Mouse (Mus musculus): ENCODE data around the gene Sptan1. TPM values are rescaled to one million over a fixed set of nuclear protein-coding genes. Genes with fewer than 3 reads are reported as not detected.

Gene Sptan1
- polyA plus RNA-seq, 1 experiment from 2014 or later = 85.8 TPM

DNA sequence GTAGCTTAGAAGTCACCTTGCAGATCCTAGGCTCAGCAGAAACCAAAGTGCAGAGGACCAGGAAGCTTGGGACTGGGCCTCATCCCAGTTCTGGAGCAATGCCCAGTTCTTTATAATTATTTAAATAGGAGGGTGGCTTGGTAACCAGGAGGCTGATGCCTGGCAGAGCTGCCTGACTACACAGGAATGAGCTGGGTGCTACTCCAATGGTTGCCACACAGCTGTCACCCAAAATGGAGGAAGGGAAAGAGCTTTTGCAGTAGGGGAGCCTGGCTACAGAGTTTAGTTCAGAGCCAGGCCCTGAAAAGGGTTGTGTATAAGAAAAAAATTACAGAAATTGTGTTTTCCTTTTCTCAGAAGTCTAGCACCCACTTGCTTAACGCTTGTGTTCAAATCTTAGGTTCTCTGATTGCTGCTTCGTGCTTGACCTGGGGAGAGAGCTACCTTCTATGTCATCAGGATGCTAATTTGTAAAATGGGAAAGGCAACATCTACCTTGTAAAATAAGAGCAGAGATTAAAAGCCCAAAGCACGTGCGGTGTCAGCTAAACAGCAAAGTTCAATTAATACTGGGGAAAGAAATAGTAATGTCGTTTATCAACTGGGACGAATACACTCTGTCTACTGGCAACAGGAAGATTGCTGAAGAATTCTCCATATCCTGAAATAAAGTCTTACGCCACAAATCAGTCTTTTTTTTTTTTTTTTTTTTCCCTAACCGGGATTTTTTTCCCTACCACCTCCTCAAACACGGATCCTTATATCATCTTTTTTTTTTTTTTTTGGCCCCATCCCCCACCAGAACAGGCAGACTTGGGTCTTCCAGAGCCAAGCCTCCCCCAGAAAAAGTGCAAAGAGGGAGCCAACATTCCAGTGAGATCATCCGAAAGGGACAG, 758 bp upstream of the Sptan1 start:
- Histone ChIP-seq H3K36me3 (peaks cover 8% of the 10 kb centered on the region; the same call in 1 of the 2 replicates), H3K27ac (replicated peaks) (peak overlapping the region; percentile 92), H3K4me2 (replicated peaks) (peak overlapping the region; percentile 65), H3K4me1 (peaks cover 43% of the 10 kb centered on the region), H3K9me3 (replicated peaks) (no peaks in the 10 kb centered on the region), H3K4me3 (replicated peaks) (peak overlapping the region; percentile 80), H3K9ac (peak overlapping the region; percentile 50), H3K27me3 (no peaks in the 10 kb centered on the region)
- 14% methylated on average over 10 of the region's 10 CpGs for WGBS
- no peak for ATAC-seq (ENCODE audit: insufficient number of reproducible peaks, low FRiP score, low TSS enrichment, low read depth)

DNA sequence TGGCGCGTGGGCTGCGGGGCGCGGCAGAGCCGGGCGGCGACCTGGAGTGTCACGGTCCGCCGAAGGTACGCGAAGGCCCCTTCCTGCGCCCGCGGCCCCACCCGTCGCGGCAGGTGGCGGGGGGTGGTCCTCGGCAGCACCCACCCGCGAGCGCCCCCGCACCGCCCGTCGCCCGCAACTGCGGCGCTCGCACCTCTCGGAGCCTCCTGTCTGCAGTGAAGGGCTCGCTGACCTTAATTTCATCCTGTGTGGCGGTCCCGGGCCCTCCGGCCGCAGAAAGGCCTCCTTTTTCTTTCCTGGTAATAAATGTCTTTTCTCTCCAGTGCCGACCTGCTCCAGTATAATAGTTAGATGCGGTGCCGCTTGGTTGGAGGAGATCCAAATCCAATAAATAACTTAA, 546 bp downstream of the Sptan1 start:
- no peaks in the 10 kb centered on the region for H3K9me3 ChIP-seq (replicated peaks)
- under 1% methylated on average over 41 of the region's 41 CpGs for WGBS
- no peaks in the 10 kb centered on the region for H3K27me3 ChIP-seq
- H3K4me2 ChIP-seq (replicated peaks) = peak overlapping the region; percentile 65
- H3K27ac ChIP-seq (replicated peaks) = peak overlapping the region; percentile 92
- H3K4me3 ChIP-seq (replicated peaks) = peak overlapping the region; percentile 80
- ATAC-seq (ENCODE audit: insufficient number of reproducible peaks, low FRiP score, low TSS enrichment, low read depth) = peak; percentile 29
- H3K4me1 ChIP-seq = peaks cover 43% of the 10 kb centered on the region
- H3K36me3 ChIP-seq = no peaks in the 10 kb centered on the region
- peak overlapping the region; percentile 79 for H3K9ac ChIP-seq

DNA sequence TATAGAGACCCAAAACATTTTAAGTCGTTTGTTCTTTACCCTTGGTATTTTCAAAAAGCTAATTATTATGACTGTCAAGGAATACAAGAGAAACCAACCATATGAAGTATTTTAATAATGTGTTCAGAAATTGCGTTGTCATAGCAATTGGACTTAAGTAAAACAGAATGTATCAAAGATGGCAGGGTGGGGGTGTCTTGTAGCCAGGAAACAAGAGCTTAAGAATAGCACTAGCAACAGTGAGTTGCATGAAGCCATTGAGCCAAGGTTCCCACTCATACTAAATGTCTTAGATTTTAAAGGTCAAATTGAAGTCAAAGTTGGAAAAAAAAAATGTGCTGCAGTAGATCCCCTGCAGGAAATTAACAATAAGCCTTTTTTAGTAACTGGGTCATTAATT, 1.5 kb downstream of the Sptan1 start:
- Histone ChIP-seq H3K9me3 (replicated peaks) (no peaks in the 10 kb centered on the region), H3K9ac (no peak overlapping the region), H3K27ac (replicated peaks) (no peak overlapping the region), H3K4me2 (replicated peaks) (peak overlapping the region; percentile 65), H3K4me1 (peaks cover 43% of the 10 kb centered on the region), H3K4me3 (replicated peaks) (peak overlapping the region; percentile 80), H3K27me3 (no peaks in the 10 kb centered on the region), H3K36me3 (no peaks in the 10 kb centered on the region)
- 48% methylated on average over 2 of the region's 2 CpGs for WGBS
- no peak for ATAC-seq (ENCODE audit: insufficient number of reproducible peaks, low FRiP score, low TSS enrichment, low read depth)

DNA sequence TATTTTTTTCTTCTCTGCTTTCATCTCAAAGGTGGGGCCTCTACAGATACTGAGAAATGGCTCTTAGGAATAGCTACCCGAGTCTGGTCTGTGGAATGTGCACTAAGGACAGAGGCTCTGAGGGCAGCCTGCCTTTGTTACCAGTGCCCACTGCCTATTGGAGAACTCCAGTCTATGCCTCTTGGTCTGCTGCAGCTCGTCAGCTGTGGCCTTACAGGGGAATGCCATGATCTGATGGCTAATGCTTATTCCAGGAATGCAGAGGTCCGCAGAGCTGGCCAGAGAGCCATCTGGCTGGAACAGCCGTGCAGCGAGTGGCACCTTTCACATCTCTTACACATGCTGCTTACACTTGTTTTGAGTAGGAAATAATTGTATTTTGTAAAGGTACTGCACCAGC, 2.4 kb downstream of the Sptan1 start:
- 56% methylated on average over 5 of the region's 5 CpGs for WGBS
- no peak overlapping the region for H3K9ac ChIP-seq
- H3K4me3 ChIP-seq (replicated peaks) = peak overlapping the region; percentile 80; the same call in 1 of the 2 replicates
- H3K4me2 ChIP-seq (replicated peaks) = peak overlapping the region; percentile 65
- no peaks in the 10 kb centered on the region for H3K36me3 ChIP-seq
- no peak for ATAC-seq (ENCODE audit: insufficient number of reproducible peaks, low FRiP score, low TSS enrichment, low read depth)
- H3K27me3 ChIP-seq = no peaks in the 10 kb centered on the region
- H3K4me1 ChIP-seq = peaks cover 48% of the 10 kb centered on the region
- H3K9me3 ChIP-seq (replicated peaks) = no peaks in the 10 kb centered on the region
- H3K27ac ChIP-seq (replicated peaks) = no peak overlapping the region

DNA sequence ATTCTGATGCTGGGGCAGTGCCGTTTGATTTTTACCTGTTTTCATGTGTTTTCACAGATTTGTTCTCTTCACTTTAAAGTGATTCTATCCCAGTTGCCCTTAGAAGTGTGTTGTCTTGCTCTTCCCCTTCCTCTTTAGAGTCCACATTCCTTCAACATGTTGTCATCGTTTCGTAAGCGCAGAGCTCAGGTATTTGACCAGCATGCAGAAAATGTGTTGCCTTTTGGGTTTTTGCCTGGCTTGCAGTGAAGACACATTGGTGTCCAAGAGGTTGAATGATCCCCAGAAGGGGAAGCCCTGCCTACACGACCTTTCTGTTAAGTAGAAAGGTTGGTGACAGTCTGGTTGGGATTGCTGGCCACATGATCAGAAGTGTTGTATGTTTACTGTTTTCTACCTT, 3.3 kb downstream of the Sptan1 start:
- peaks cover 43% of the 10 kb centered on the region for H3K4me1 ChIP-seq
- no peak for ATAC-seq (ENCODE audit: insufficient number of reproducible peaks, low FRiP score, low TSS enrichment, low read depth)
- no peaks in the 10 kb centered on the region for H3K27me3 ChIP-seq
- no peak overlapping the region for H3K4me3 ChIP-seq (replicated peaks)
- H3K4me2 ChIP-seq (replicated peaks) = no peak overlapping the region
- no peak overlapping the region for H3K27ac ChIP-seq (replicated peaks)
- no peaks in the 10 kb centered on the region for H3K9me3 ChIP-seq (replicated peaks)
- no peak overlapping the region for H3K9ac ChIP-seq
- 61% methylated on average over 5 of the region's 5 CpGs for WGBS
- H3K36me3 ChIP-seq = no peaks in the 10 kb centered on the region

DNA sequence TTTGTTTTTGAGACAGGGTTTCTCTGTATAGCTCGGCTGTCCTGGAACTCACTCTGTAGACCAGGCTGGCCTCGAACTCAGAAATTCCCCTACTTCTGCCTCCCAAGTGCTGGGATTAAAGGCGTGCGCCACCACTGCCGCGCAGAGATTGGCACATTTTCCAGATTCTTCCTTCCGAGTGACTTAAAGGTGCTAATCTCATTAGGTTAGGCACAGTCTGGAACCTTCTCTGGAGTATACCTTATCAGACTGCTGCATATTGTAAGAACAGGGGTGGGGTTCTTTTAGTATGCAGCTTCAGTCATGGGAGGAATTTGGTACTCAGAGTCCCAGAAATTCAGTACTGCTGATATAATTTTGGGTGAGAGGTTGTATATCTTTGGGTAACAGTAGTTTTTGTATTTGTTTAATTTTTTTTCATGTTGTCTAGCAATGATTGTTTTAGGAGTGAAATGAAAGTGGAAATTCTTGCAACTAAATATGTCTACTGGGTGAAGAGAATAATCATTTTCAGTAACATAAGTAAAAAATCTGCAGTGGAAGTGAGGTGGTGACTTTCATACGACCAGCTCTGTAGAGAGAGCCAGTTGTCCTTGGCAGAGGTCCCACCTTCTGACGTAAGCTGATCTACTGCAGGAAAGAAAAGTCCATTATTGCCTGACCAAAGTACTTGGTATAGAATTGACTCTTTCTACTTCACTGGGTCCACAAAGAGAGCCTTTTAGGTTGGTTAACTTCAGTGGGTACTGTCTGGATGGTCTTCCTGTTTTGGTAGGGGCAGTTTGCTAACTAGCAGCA, 6.7 kb downstream of the Sptan1 start:
- H3K4me3 ChIP-seq (replicated peaks) = no peak overlapping the region
- H3K4me1 ChIP-seq = peaks cover 25% of the 10 kb centered on the region
- 65% methylated on average over 9 of the region's 9 CpGs for WGBS
- H3K27me3 ChIP-seq = no peaks in the 10 kb centered on the region
- ATAC-seq (ENCODE audit: insufficient number of reproducible peaks, low FRiP score, low TSS enrichment, low read depth) = peak; percentile 43; the same call in 1 of the 2 replicates
- no peak overlapping the region for H3K4me2 ChIP-seq (replicated peaks)
- 0 out of 2 replicates have a peak overlapping the region, but pooled peaks have one; percentile 22 for H3K27ac ChIP-seq (replicated peaks)
- peaks cover 7% of the 10 kb centered on the region; the same call in 1 of the 2 replicates for H3K36me3 ChIP-seq
- no peak overlapping the region for H3K9ac ChIP-seq
- no peaks in the 10 kb centered on the region for H3K9me3 ChIP-seq (replicated peaks)

DNA sequence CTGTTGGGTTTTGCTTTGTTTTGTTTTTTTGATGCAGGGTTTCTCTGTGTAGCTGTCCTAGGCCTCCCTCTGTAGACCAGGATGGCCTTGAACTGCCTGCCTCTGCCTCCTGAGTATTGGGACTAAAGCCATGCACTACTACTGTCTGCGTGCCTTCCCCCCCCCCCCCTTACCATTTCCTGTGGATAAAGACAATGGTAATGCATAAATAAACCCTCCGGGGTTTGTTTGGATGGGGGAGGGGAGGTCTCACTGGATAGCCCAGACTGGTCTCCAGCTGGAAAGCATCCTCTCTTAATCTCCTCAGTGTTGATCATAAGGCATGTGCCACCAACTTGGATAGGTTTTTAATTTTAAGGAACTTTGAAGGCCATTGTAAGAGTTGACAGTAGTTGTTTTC, 8.2 kb downstream of the Sptan1 start:
- no peak overlapping the region for H3K4me3 ChIP-seq (replicated peaks)
- no peak overlapping the region for H3K4me2 ChIP-seq (replicated peaks)
- H3K9ac ChIP-seq = no peak overlapping the region
- no peaks in the 10 kb centered on the region for H3K9me3 ChIP-seq (replicated peaks)
- WGBS = 13% methylated on average over 2 of the region's 2 CpGs
- no peak overlapping the region for H3K27ac ChIP-seq (replicated peaks)
- peaks cover 12% of the 10 kb centered on the region for H3K4me1 ChIP-seq
- no peak for ATAC-seq (ENCODE audit: insufficient number of reproducible peaks, low FRiP score, low TSS enrichment, low read depth)
- no peaks in the 10 kb centered on the region for H3K27me3 ChIP-seq
- peaks cover 11% of the 10 kb centered on the region; the same call in 1 of the 2 replicates for H3K36me3 ChIP-seq

DNA sequence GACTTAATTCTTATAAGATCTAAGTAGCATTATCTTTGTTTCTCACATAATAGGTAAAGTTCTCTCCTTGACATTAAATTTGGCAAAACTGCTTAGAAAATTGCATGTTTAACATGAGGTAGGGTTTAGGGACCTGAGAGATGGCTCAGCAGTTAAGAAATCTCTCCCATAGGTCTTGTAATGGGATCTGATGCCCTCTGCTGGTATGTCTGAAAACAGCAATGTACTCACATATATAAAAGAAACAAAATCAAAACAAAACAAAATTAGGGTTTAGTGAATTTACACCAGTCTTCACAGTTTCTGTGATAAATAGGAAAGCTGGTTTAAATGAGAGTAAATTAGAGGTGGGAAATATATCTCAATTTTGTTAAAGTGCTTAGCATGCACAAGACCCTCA, 11.9 kb downstream of the Sptan1 start:
- no peak overlapping the region for H3K4me3 ChIP-seq (replicated peaks)
- H3K4me1 ChIP-seq = peaks cover 4% of the 10 kb centered on the region
- no peak overlapping the region for H3K27ac ChIP-seq (replicated peaks)
- peaks cover 40% of the 10 kb centered on the region for H3K36me3 ChIP-seq
- H3K4me2 ChIP-seq (replicated peaks) = no peak overlapping the region
- H3K27me3 ChIP-seq = no peaks in the 10 kb centered on the region
- H3K9me3 ChIP-seq (replicated peaks) = no peaks in the 10 kb centered on the region
- H3K9ac ChIP-seq = no peak overlapping the region
- ATAC-seq (ENCODE audit: insufficient number of reproducible peaks, low FRiP score, low TSS enrichment, low read depth) = no peak

DNA sequence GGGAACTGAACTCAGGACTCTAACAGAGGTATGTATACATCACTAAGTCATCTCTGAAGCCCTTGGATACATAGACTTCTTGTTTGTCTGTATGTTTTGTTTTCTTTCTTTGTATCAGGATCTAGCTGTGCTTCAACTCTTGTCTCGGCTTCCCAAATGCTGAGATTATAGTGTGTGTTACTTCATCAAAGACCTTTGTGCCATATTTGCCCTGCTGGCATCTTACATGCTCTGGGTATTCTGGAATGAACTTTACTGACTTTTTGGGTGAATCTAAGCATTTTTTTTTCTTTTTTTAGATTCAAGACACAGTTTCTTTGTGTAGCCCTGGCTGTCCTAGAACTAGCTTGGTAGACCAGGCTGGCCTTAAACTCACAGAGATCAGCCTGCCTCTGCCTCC, 15.3 kb downstream of the Sptan1 start:
- WGBS = 93% methylated on average over 1 of the region's 1 CpGs
- ATAC-seq (ENCODE audit: insufficient number of reproducible peaks, low FRiP score, low TSS enrichment, low read depth) = no peak

DNA sequence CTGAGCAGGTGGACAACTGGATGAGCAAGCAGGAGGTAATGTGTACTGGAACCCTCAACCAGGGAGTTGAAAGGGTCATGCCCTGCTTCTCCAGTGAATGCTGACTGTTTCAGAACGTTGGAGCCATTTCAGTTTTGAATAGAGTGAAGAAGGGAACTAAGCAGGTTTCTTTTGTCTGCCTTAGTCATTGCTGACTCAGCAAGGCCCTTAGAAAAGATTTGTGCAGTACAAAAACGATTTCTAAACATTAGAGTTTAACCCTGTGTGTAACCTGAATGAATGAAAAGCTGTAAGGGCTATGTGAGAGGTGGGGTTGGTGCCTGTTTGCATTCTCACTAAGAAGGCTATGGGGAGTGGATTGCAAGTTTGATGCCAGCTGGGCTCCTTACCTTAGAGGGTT, 26.6 kb downstream of the Sptan1 start:
- Histone ChIP-seq H3K27me3 (no peaks in the 10 kb centered on the region), H3K27ac (replicated peaks) (no peak overlapping the region), H3K36me3 (peaks cover 98% of the 10 kb centered on the region), H3K4me3 (replicated peaks) (no peak overlapping the region), H3K9me3 (replicated peaks) (no peaks in the 10 kb centered on the region), H3K4me2 (replicated peaks) (no peak overlapping the region), H3K9ac (no peak overlapping the region), H3K4me1 (no peaks in the 10 kb centered on the region)
- 52% methylated on average over 2 of the region's 2 CpGs for WGBS
- no peak for ATAC-seq (ENCODE audit: insufficient number of reproducible peaks, low FRiP score, low TSS enrichment, low read depth)

More for the DNA sequence above, 15.3 kb downstream of the Sptan1 start:
- Histone ChIP-seq H3K4me3 (replicated peaks) (no peak overlapping the region), H3K27ac (replicated peaks) (no peak overlapping the region), H3K9ac (no peak overlapping the region), H3K9me3 (replicated peaks) (no peaks in the 10 kb centered on the region), H3K27me3 (no peaks in the 10 kb centered on the region), H3K4me1 (no peaks in the 10 kb centered on the region), H3K36me3 (peaks cover 71% of the 10 kb centered on the region), H3K4me2 (replicated peaks) (no peak overlapping the region)

DNA sequence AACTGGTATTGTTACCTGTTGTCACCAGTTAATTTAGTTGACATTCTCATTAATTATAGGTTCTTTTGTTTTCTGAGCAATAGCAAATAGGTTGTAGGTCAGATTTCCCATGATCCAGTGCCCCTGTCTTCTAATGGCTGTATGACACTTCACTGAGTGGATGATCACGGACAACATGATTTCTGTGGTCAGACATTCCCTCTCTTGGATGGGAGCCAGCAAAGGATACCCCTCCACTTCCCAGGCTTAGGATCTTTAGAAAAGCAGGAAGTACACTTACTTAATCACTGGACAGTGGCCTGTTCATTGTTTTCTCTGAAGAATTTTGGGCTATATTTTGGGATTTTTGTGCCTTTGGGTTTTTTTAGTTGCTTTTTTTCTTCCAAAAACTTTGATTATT, 43.7 kb downstream of the Sptan1 start:
- Histone ChIP-seq H3K36me3 (peaks cover 96% of the 10 kb centered on the region), H3K27me3 (no peaks in the 10 kb centered on the region)
- no peak for ATAC-seq (ENCODE audit: insufficient number of reproducible peaks, low FRiP score, low TSS enrichment, low read depth)

More for the DNA sequence above, 43.7 kb downstream of the Sptan1 start:
- Histone ChIP-seq H3K4me1 (no peaks in the 10 kb centered on the region), H3K9me3 (replicated peaks) (no peaks in the 10 kb centered on the region), H3K4me2 (replicated peaks) (no peak overlapping the region), H3K9ac (no peak overlapping the region), H3K27ac (replicated peaks) (no peak overlapping the region), H3K4me3 (replicated peaks) (no peak overlapping the region)
- WGBS = 63% methylated on average over 1 of the region's 1 CpGs
